Mouse (Mus musculus) hindbrain, embryonic 12.5 days (tissue): Measurements from ENCODE around the gene Mast4. TPM values are rescaled to one million over a fixed set of nuclear protein-coding genes. Genes with fewer than 3 reads are reported as not detected.

Experiments used
- ATAC-seq: fragments of 200-750 bp; cut with Nextera tagmentation; 2 replicates; pipeline ENCODE4 v1.8.0; 2017; ENCODE audit warnings: moderate TSS enrichment; ENCODE audit not compliant: low FRiP score
- H3K27ac ChIP-seq: fragments of 300-500 bp; sonication (generic); 2 replicates; pipeline ENCODE4 v1.5.1; 2016; ENCODE audit warnings: mild to moderate bottlenecking
- H3K27me3 ChIP-seq: fragments of 300-500 bp; sonication (generic); 2 replicates; pipeline ENCODE4 v1.6.1; 2016; ENCODE audit warnings: mild to moderate bottlenecking
- H3K36me3 ChIP-seq: fragments of 300-500 bp; sonication (generic); 2 replicates; pipeline ENCODE4 v1.6.1; 2016; ENCODE audit warnings: mild to moderate bottlenecking
- H3K4me1 ChIP-seq: fragments of 300-500 bp; sonication (generic); 2 replicates; pipeline ENCODE4 v1.6.1; 2016
- H3K4me2 ChIP-seq: fragments of 300-500 bp; sonication (generic); replicated peaks from 2 replicates; pipeline ENCODE4 v1.6.1; 2016; ENCODE audit warnings: mild to moderate bottlenecking
- H3K4me3 ChIP-seq: fragments of 300-500 bp; sonication (generic); 2 replicates; pipeline ENCODE4 v1.5.1; 2016; ENCODE audit warnings: mild to moderate bottlenecking
- H3K9ac ChIP-seq: fragments of 300-500 bp; sonication (generic); 2 replicates; pipeline ENCODE4 v1.6.1; 2016; ENCODE audit warnings: mild to moderate bottlenecking, moderate library complexity
- H3K9me3 ChIP-seq: fragments of 300-500 bp; sonication (generic); replicated peaks from 2 replicates; pipeline ENCODE4 v1.6.1; 2016; ENCODE audit warnings: mild to moderate bottlenecking
- WGBS: fragments of 180-500 bp; shearing (Covaris S2); methylation state at CpG from one replicate; pipeline ENCODE4 v1.1.7; 2016; 5-methylcytosine and 5-hydroxymethylcytosine counted together
- polyA plus RNA-seq: library from polyadenylated mRNA; unstranded; fragments of >200 nt; fragmentation: Nextera tagmentation; extraction: Ambion mirVana; gene quantifications from 2 replicates; pipeline ENCODE4 v1.2.1, GENCODE M21; 2016

Gene Mast4
- polyA plus RNA-seq, 1 experiment from 2014 or later: 38.2 TPM

DNA sequence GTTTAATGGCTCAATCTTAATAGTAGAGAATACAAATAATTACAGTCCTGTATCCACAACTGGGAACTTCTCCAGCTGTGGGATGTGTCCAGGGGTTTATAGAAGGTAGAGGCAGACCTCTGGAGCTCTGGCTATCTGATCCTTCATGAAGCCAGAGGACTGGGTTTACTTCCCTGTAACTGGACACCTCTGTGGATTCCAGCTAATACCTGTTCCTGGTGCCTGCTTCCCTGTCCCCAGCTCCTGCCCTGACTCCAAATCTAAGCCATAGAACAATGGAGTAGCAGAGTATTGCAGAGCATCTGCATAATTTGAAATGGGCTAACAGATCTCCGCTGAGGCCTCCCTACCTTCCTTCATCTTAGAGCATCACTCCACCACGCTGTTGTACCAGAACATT is 398.1 kb downstream of the Mast4 start:
- 94% methylated on average over 2 of the region's 2 CpGs for WGBS
- Histone ChIP-seq H3K4me3 (no peak overlapping the region), H3K9ac (no peak overlapping the region), H3K36me3 (no peaks in the 10 kb centered on the region), H3K4me1 (no peaks in the 10 kb centered on the region), H3K27ac (no peak overlapping the region), H3K27me3 (no peaks in the 10 kb centered on the region), H3K9me3 (no peaks in the 10 kb centered on the region), H3K4me2 (no peak overlapping the region)
- ATAC-seq: no peak

GRCm38 (mm10) chr13:102935788-102936187 is 398.5 kb downstream of the Mast4 start:
- no peak overlapping the region for H3K9ac ChIP-seq
- 89% methylated on average over 3 of the region's 3 CpGs for WGBS

DNA sequence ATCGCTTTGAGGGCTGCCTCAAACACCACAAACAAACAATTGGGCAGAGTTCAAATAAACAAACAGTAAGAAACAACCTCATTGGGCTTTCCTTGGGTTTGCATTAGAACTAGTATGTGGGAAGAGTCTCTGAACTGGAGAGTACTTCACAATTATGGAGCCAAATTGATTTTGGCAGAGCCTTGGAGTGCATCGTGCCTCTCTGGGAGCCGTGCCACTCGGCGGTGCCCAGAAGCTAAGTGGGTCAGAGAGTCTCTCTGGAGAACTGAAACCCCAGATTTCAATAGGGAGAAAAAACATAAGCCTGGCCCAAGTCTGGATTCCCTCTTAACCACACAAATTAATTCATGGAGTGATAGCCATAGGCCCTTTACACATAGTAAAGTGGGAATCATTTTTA is 400.6 kb downstream of the Mast4 start:
- H3K9ac ChIP-seq: no peak overlapping the region
- no peak overlapping the region for H3K4me2 ChIP-seq

More at GRCm38 (mm10) chr13:102935788-102936187, 398.5 kb downstream of the Mast4 start:
- ATAC-seq: no peak
- Histone ChIP-seq H3K27ac (no peak overlapping the region), H3K27me3 (no peaks in the 10 kb centered on the region), H3K36me3 (no peaks in the 10 kb centered on the region), H3K4me1 (no peaks in the 10 kb centered on the region), H3K9me3 (no peaks in the 10 kb centered on the region), H3K4me2 (no peak overlapping the region), H3K4me3 (no peak overlapping the region)

DNA sequence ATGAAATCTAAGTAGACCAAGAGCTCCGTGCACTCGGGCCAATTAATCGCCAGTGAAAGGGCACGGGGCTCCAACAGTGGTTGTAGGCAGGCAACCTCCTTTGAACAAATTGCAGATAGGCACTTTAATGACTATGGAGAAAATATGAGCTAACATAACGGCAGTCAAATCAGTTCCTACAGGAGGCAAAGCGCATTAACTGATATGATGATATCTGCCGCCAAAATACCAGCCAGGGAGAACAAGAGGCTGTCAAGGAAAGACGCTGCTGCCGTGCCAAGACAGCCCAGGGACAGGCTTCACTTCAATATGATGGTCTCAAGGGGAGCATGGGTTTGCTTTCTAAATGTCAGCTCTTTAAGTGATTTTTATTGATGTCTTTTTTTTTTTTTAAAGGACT is 401.9 kb downstream of the Mast4 start:
- Histone ChIP-seq H3K9me3 (no peaks in the 10 kb centered on the region), H3K36me3 (no peaks in the 10 kb centered on the region), H3K4me2 (no peak overlapping the region), H3K4me3 (no peak overlapping the region), H3K27ac (no peak overlapping the region), H3K27me3 (no peaks in the 10 kb centered on the region), H3K4me1 (no peaks in the 10 kb centered on the region), H3K9ac (no peak overlapping the region)
- ATAC-seq: no peak
- WGBS: 77% methylated on average over 9 of the region's 9 CpGs

More for the DNA sequence above, 400.6 kb downstream of the Mast4 start:
- no peaks in the 10 kb centered on the region for H3K36me3 ChIP-seq
- H3K4me1 ChIP-seq: no peaks in the 10 kb centered on the region
- ATAC-seq: no peak
- no peak overlapping the region for H3K4me3 ChIP-seq
- H3K27me3 ChIP-seq: no peaks in the 10 kb centered on the region
- no peak overlapping the region for H3K27ac ChIP-seq
- no peaks in the 10 kb centered on the region for H3K9me3 ChIP-seq
- WGBS: 95% methylated on average over 5 of the region's 5 CpGs

DNA sequence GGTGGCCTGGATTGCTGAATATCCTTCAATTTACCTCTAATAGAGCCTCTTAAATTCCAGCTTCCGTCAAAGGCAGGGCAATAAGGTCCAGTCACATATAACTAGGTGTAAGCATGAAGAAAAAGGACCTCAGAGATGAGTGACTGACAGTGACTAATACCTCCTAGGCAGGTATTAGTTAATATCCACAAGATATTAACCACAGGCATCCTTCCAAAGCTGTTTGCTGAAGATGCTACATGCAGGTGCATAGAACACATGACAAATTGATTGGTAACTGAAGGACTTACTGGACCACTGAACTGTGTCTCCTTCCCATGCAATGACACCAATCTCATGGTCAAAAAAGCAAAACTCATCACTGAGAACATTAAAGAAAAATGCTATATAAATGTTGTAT is 402.3 kb downstream of the Mast4 start:
- Histone ChIP-seq H3K4me1 (no peaks in the 10 kb centered on the region), H3K36me3 (no peaks in the 10 kb centered on the region), H3K9ac (no peak overlapping the region), H3K27me3 (no peaks in the 10 kb centered on the region), H3K4me2 (no peak overlapping the region), H3K9me3 (no peaks in the 10 kb centered on the region), H3K4me3 (no peak overlapping the region), H3K27ac (no peak overlapping the region)
- ATAC-seq: no peak
- WGBS: 96% methylated on average over 1 of the region's 1 CpGs

GRCm38 (mm10) chr13:102925844-102926598 is 408.3 kb downstream of the Mast4 start:
- WGBS: 77% methylated on average over 7 of the region's 7 CpGs

GRCm38 (mm10) chr13:102919741-102920140 is 414.6 kb downstream of the Mast4 start:
- peaks cover 6% of the 10 kb centered on the region; the same call in 1 of the 2 replicates for H3K4me1 ChIP-seq
- no peaks in the 10 kb centered on the region for H3K27me3 ChIP-seq
- H3K27ac ChIP-seq: no peak overlapping the region
- no peaks in the 10 kb centered on the region for H3K36me3 ChIP-seq
- H3K4me2 ChIP-seq: no peak overlapping the region
- no peak for ATAC-seq
- H3K9me3 ChIP-seq: no peaks in the 10 kb centered on the region
- WGBS: 90% methylated on average over 7 of the region's 7 CpGs
- no peak overlapping the region for H3K4me3 ChIP-seq
- H3K9ac ChIP-seq: no peak overlapping the region

More at GRCm38 (mm10) chr13:102925844-102926598, 408.3 kb downstream of the Mast4 start:
- Histone ChIP-seq H3K36me3 (no peaks in the 10 kb centered on the region), H3K4me3 (no peak overlapping the region), H3K9ac (no peak overlapping the region), H3K9me3 (no peaks in the 10 kb centered on the region), H3K27ac (no peak overlapping the region), H3K27me3 (no peaks in the 10 kb centered on the region), H3K4me2 (no peak overlapping the region), H3K4me1 (no peaks in the 10 kb centered on the region)
- ATAC-seq: no peak

- H3K4me2 ChIP-seq: no peak overlapping the region
- ATAC-seq: no peak
- no peaks in the 10 kb centered on the region for H3K27me3 ChIP-seq
- no peaks in the 10 kb centered on the region for H3K9me3 ChIP-seq
- no peak overlapping the region for H3K4me3 ChIP-seq
- no peak overlapping the region for H3K27ac ChIP-seq
- H3K36me3 ChIP-seq: no peaks in the 10 kb centered on the region
- H3K4me1 ChIP-seq: peaks cover 6% of the 10 kb centered on the region; the same call in 1 of the 2 replicates
- no peak overlapping the region for H3K9ac ChIP-seq
- WGBS: 50% methylated on average over 4 of the region's 4 CpGs
Observed at GRCm38 (mm10) chr13:102918616-102919015, 415.7 kb downstream of the Mast4 start.

DNA sequence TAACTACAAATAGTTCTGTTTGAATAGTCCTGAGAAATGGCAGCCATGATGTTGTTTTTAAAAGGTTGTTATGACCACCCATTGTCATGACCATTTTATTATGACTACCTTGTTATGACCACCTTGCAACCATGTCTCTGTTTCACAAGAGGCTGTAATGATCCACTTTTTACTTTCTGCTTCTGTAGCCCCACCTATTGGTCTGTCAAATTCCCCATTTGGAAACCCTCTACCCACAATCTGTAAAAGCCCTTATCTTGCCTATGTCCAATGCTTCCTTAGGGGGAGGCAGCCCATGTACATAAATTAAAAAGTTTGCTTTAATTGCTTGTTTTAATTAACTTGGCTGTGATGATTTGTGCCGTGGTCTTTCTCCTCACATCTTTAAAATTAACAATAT is 419.0 kb downstream of the Mast4 start:
- H3K27me3 ChIP-seq: no peaks in the 10 kb centered on the region
- no peak overlapping the region for H3K27ac ChIP-seq
- no peak overlapping the region for H3K9ac ChIP-seq
- H3K4me3 ChIP-seq: no peak overlapping the region
- H3K4me2 ChIP-seq: no peak overlapping the region
- H3K4me1 ChIP-seq: peaks cover 6% of the 10 kb centered on the region; the same call in 1 of the 2 replicates
- WGBS: 87% methylated on average over 1 of the region's 1 CpGs
- no peaks in the 10 kb centered on the region for H3K36me3 ChIP-seq
- no peaks in the 10 kb centered on the region for H3K9me3 ChIP-seq
- ATAC-seq: no peak

DNA sequence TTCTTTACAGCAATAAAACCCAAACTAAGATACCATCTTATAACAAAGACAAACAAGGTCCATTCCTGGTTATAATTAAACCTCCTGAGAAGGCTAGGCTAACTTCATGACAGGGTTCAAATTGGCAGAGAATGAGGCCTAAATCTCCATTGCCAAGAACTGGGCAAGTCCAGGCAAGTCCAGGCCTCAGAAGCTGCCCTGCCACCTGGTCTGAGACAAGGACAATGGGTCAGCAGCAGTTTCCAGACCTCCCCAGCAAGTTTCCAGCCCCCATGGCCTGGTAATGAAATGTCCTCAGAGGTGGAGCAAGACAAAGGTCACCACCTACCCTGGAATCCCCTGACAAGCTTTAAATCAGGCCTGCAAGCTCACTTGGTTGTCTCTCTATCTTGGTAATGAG is 419.5 kb downstream of the Mast4 start:
- H3K4me1 ChIP-seq: peaks cover 6% of the 10 kb centered on the region; the same call in 1 of the 2 replicates
- no peak overlapping the region for H3K4me2 ChIP-seq
- no peaks in the 10 kb centered on the region; the same call in 1 of the 2 replicates for H3K9me3 ChIP-seq
- H3K36me3 ChIP-seq: no peaks in the 10 kb centered on the region
- no peak overlapping the region for H3K27ac ChIP-seq
- no peak overlapping the region for H3K9ac ChIP-seq
- H3K27me3 ChIP-seq: no peaks in the 10 kb centered on the region
- no peak for ATAC-seq
- no peak overlapping the region for H3K4me3 ChIP-seq

DNA sequence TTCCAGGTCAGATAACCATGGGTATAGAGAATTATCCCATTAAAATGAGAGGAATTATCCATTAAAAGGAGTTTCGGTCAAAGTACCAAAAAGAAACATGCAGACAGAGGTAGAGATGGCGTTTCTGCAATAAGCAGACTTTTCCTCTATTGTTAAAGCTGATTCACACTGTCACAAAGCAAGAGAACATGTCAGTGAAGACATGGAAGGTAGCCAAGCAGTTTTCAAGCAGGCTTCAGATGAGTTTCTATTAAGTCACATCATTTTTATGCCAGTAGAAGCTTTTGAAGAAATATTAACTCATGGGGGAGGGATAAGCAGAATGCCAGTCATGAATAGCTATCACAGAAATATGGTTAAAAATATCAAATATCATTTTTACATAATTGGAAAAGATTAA is 420.4 kb downstream of the Mast4 start:
- Histone ChIP-seq H3K4me2 (no peak overlapping the region), H3K4me3 (no peak overlapping the region), H3K27ac (no peak overlapping the region), H3K9ac (no peak overlapping the region), H3K36me3 (no peaks in the 10 kb centered on the region), H3K9me3 (no peaks in the 10 kb centered on the region; the same call in 1 of the 2 replicates), H3K4me1 (peaks cover 6% of the 10 kb centered on the region; the same call in 1 of the 2 replicates), H3K27me3 (no peaks in the 10 kb centered on the region)
- no peak for ATAC-seq
- WGBS: 82% methylated on average over 2 of the region's 2 CpGs

- Histone ChIP-seq H3K4me3 (no peak overlapping the region), H3K36me3 (no peaks in the 10 kb centered on the region), H3K27ac (no peak overlapping the region), H3K4me2 (no peak overlapping the region), H3K9ac (no peak overlapping the region), H3K9me3 (no peaks in the 10 kb centered on the region; the same call in 1 of the 2 replicates), H3K4me1 (no peaks in the 10 kb centered on the region), H3K27me3 (no peaks in the 10 kb centered on the region)
- 79% methylated on average over 12 of the region's 12 CpGs for WGBS
- ATAC-seq: no peak
Observed at GRCm38 (mm10) chr13:102912867-102913266, 421.4 kb downstream of the Mast4 start.
